Mouse (Mus musculus): Measurements from ENCODE around the gene Cgn.
"Not testable (repeated sequence)": the region's sequence is repeated elsewhere in the genome, so short reads cannot be mapped to it uniquely, and the experiment has no call there.

The Cgn gene

DNA sequence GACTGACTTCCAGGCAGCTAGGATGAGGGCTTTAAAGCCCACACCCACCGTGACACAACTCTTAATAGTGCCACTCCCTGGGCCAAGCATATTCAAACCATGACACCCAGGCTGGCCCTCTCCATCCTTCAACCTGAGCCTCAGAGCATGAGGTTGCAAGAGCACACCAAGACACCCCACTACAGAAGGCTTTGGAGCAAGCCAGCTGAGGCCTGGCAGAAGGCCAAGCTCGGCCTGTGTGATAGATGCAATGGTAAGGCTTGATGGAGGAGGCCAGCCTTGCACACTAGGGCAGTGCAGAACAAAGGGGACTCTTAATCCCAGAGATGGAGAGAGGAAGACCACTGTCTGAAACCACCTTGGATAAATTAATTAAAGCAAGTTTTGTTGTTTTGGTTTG lies 3.2 kb upstream of the Cgn start:
- no peak for DNase-seq (ENCODE audit: low read depth)

DNA sequence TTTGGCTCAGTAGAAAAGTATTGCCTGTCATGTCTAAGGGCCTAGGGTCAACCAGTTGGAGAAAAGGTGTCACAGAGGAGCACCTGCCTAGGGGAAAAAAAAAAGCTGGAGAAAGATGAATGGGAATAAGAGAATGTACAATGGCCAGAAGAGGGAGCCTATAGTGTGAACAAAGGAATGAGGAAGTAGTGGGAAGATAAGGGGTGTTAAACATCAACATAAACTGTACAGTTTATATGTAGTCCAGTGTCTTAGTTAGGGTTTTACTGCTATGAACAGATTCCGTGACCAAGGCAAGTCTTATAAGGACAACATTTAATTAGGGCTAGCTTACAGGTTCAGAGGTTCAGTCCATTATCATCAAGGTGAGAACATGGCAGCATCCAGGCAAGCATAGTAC lies 2.8 kb upstream of the Cgn start:
- DNase-seq (ENCODE audit: low read depth): no peak

DNA sequence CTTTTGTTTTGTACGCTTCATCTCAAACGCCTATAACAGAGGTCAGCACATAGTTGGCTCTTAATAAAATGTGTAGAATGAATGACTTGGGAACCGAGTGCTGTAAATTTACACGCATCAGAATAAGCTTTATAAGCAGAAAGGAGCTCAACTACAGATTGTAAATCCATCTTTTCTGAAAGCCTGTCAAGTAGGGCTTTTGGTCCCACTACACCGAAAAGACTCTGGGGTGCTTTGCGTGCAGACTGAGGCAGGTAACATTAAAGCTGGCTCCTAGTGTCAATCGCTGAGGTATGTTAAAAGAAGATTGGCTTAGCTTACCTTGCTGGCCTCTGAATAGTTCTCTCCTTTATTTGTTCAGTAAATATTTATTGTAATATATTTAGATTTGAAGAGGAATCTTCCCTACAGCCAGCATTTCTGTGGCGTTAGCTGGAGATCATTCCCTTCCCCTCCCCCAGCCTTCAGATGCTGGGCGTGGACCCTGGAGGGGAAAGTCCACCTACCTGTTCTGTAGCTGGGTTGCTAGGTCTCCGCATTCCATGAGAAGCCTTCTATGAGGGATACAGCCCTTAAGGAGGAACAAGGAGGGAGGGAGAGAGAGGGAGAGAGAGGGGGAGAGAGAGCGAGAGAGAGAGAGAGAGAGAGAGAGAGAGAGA lies 959 bp upstream of the Cgn start:
- no peak for DNase-seq (ENCODE audit: low read depth)

DNA sequence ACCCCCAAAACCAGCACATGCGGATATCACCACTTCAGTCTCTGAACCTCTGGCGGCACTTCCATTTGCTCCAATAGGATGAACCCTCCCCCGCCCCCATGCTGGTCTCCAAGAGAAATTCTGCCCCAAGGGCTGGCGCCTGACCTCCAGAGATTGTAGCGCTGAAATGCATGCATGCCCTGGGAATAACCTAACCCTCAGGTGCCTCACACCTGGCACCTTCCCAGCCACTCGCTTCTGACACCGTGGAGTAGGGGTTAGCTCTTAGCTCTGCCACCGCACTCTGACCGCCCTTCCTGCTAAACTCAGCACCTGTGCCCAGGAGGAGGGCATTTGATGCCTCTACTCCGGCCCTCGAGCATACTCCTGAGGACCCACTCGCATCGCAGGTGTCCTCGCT lies 334 bp downstream of the Cgn start:
- no peak for DNase-seq (ENCODE audit: low read depth)

DNA sequence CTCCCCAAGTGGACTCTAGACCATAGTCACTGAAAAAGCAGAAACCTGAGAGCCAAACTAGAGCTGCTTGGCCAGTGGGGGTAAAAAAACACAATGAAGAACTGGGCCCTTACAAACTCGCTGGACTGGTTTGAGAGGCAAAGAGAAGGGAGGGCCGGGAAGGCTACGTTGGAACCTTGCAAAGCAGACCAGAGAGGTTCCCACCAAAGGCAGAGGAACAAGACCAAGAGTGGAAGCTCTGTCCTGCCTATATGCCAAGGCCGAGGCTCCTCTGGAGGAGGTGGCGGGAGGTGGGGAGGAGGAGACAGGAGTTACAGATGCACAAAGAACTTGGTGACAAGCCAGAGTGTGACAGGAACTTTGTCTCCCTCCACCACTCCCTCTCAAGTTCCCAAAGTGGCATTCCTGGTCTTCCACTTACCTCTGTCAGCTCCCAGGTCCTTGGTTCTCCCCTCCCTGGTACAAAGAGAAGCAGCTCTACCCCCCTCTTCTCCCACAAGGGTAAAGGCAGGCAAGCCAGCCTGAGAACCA lies 2.1 kb downstream of the Cgn start:
- no peak for DNase-seq (ENCODE audit: low read depth)

DNA sequence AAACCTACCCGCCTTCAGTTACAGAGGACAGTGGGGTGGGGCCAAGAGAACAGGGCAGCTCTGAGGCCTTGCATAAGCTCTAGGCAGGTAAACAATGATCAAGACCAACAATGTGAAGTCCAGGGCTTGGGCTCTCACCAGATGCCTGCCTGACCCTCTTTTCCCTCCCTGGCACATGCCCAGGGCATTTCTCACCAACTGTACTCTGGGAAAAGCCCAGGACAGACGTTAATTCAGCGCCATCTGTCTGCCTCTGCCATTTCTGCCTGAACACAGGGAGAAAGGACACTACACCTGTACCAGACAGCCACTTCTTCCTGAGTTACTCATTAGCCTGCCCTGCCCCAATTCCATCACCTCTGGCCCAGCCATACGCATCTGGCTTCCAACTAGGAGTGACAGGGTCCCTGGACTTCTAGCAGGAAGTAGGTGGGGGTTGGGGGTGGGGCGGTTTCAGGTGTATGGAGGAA lies 2.8 kb downstream of the Cgn start:
- no peak for DNase-seq (ENCODE audit: low read depth)

DNA sequence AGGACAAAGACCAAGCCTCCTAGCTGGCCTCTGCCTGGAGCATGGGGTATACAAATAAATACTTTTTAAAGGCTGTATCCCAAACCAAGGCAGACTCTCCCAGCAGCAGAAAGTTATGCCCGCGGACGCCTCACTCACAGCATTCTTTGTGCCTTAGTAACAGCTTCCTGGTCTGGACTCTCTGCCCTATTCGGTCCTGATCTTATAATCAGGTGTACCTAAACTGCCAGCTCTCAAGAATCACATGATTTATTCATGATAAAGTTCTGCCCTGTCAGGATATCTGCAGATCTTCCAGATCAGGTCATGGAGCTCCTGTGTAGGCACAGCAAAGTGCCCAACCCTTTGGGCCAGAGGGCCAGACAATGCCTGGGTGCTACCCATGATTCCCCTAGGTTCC lies 3.4 kb downstream of the Cgn start:
- no peak for DNase-seq (ENCODE audit: low read depth)

DNA sequence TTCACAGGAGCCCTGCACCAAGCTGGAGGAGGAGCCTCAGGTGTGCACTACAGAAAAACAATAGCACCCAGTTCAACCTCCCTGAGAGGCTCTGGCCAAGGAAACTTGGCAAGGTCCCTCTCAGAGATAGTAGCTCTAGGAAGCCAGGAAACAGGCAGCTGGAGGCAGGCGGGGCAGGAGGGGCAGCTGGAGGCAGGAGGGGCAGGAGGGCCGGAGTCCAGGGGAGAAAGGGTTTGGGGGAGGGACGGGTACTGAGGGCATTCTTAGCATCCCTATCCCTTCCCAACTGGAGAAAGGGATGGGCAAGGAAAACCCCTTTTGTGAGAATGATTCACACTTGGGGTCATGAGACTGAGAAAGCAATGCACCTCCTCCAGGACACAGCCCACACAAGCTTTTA lies 4.9 kb downstream of the Cgn start:
- DNase-seq (ENCODE audit: low read depth): no peak

DNA sequence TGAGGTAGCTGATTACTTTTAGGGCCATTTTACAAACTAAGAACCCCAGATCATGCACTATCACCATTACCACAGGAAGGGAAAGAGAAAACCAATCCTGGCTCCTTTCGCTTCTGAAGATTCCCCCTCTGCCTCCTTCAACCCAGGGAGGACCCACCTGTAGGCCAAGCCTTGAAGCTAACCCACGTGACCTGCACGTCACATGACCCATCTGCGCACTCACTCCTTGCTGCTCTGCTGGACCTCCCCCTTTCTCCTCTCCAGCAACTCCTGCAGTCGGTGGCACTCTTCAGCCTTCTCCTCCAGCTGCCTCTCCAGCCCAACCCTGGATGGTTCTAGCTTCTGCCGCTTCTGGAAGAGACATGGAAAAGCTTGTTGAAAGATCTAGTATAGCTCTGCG lies 10.4 kb downstream of the Cgn start:
- no peak for DNase-seq (ENCODE audit: low read depth)

DNA sequence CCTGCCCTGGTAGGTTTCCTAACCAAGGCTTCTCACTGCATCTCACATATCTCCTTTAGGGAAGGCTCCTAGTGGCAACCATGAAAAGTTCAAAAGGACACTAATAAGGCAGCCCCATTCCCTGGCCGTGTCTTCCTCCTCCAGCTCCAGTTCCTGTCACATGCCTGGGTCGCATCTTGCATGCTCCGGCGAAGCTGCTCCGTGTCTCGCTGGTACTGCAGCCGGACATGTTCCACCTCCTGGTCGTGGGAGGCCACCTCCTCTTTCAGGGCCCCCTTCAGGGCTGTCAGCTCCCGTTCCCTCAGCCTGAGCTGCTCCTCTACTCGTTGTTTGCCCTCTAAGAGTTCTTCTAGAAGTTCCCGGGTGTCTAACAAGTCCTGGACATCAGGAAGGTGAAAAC lies 12.3 kb downstream of the Cgn start:
- no peak for DNase-seq (ENCODE audit: low read depth)

DNA sequence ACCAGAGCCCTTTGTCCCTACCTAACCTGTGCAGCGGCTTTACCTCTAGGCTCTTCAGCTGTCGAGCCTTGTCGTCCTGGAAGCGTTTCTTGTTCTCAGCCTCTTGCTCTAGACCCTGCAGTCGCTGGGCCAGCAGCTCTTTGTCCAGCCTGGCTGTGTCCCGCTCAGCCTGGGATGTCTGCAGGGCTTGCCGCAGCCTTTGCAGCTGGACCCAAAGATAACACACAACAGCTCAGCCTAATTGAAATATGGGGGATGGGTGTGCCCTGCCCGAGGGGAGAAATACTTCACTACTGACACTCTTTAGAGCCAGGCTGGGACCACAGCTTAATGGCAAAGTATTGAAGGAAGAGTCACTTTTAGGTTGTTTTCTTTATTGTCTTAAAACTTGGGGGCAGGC lies 20.8 kb downstream of the Cgn start:
- DNase-seq (ENCODE audit: low read depth): not testable (repeated sequence)

DNA sequence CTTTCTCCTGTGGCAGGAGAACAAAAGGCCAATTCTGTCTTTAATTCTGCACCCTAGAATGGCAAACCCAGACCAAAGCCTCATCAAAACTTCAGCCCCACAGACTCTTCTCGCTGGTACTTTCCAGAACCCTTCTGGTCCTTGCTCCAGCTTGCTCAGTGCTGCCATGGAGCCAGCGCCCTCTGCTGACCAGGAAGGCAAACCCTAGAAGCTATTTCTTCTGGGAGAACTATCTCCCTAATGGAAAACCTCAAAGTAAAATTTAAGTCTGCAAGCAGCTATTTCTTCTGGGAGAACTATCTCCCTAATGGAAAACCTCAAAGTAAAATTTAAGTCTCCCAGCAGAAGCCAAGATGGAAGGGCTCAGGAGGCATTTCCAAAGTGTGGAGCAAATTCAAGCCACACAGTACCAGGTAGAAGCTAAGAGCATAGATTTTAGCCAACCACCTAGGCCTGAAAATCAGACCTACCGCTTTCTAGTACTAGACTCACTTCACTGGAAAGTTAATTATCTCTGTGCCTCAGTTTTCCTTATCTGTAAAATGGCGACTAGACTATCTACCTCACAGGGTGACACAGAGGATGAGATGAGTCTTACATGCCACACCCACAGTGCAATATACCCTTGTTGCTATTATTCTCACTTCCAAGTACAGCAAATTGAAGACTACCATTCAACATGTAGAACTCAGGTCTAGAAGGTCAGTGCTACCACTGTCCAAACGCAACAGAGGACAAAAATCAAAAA lies 21.6 kb downstream of the Cgn start:
- not testable (repeated sequence) for DNase-seq (ENCODE audit: low read depth)

DNA sequence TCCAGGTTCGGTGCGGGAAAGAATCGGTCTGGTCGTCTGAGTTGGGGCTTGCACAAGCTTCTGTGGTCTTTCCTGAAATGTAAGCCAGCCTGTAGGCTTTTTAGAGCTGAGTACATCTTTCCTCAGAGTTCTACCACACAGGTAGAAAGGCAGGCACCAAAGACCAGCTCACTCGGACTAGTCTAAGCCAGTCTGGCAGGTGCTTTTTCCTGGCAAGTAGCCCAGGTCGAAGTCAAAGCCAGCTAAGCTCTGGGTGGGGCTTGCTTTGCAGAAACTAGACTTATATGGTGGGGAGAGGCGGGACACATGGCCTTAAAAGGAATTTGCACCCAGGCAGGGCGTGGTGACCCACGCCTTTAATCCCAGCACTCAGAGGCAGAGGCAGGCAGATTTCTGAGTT lies 27.9 kb downstream of the Cgn start:
- not testable (repeated sequence) for DNase-seq (ENCODE audit: low read depth)

DNA sequence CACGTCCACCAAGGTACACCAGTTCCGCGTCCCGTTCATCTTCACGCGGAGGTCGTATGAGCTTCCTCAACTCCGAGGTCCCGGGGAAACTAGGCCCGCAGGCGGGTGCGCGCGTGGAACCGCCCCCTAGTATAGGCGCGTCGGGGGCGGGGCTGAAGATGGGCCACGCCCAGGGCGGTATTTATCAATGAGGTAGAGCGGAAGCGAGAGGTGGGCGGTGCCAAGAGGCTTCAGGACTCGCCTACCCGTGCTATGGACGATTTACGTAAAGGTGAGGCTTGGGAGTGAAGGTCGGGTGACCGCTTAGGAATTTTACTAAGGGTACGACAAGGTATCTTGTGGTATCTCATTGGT lies 28.3 kb downstream of the Cgn start:
- DNase-seq (ENCODE audit: low read depth): not testable (repeated sequence)

DNA sequence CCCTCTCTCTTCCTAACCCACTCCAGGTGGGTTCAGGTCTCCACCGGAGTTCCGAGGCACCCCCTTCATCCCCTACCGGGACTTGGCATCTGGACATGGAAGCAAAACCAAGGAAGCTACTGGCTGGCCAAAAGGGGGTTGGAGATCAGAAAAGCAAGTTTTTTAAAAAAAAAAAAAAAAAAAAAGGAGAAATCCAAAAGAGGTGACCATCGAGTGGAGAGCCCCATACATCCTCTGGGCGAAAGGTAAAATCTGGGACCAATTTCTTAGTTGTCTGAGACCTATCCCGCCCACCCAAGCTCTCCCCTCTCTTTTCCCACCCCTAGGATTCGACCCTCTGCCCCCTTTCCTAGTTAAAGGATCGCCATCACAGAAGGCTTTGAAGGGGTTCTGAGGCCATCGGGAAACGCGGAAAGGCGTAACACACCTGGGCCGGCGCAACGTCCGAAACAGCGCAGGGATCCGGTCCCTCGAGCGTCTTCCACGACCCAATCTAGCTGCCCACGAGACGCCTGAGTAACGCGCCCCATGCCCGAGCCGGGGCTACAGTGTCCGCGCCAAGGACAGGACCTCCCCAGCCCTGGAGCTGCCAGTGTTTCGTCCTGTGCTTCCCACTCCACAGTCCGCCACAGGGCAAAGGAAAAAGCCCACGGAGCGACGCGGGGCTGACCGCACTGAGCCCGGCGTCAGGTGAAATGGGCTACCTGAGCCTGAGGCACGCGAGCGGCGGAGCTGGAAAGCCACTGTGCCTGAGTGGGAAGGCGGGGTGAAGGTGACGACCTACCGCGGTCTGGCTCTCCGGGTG lies 28.8 kb downstream of the Cgn start:
- DNase-seq (ENCODE audit: low read depth): not testable (repeated sequence)

DNA sequence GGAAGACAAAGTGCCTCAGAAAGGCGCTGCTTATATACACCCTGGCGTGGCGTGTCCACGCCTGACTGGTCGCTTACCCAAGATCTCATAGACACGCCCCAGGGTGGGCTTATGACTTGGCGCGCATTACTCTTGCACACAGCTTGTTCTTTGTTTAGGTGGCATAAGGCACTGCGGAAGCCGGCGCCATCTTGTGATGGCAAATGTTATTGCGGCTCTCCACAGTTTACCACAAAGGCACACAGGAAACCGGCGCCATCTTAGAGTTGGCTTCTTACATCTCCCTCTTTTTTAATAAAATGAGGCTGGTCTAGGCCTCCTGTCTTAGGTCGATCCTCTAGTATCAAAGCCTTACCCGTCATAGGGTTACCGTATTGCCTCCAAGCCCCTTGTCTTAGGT lies 40.6 kb downstream of the Cgn start:
- DNase-seq (ENCODE audit: low read depth): no peak

DNA sequence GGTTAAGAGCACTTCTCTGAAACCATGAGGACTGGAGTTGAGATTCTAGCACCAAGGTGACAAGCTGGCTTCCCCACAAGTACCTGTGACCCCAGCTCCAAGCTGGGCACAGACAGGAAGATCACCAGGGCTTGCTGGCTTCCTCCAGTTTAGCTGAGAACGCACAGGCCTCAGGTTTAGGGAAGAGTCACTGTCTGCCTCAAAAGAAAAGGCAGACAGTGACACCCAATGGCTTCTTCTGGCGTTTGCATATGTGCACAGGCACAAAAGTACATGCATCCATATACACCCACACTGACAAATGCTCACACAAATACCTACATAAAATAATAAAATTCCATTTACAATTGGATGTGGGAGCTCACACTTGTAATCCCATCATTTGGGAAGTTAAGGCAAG lies 62.7 kb downstream of the Cgn start:
- DNase-seq (ENCODE audit: low read depth): not testable (repeated sequence)

DNA sequence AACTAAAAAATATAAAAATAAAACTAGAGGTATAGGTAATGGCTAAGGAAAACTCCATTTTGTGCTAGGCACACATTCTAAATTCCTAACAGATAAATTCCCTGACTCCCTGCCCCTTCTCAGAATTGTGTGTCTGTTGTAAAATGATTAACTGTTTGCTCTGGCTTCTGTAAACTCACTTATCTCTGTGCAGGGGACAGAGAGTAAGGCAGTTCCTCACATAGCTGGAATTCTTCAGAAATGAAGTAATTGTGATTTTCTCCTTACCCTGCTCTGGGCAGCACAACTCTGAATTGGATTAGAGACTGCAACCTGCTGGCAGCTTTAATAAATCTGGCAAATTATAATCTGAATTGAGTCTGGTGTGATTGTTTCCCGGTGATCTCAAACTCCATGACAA lies 68.0 kb downstream of the Cgn start:
- DNase-seq (ENCODE audit: low read depth): not testable (repeated sequence)

DNA sequence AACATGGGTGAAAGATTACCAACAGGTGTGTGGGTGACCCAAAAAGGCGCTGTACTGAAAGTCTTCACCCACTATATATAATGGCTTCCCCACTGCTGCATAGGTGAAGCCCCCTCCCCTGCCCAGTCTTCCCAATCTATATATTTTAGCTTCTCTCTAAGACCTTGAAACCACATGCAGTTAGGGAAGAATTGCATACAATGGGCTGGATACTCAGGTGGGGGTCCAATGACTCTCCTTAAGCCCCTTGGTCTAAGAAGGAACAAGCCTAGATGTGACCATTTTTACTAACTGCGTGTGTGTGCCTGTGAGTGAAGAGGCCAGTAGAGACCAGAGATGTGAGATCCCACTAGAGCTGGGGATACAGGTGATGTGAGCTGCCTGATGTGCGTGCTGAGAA lies 72.9 kb downstream of the Cgn start:
- not testable (repeated sequence) for DNase-seq (ENCODE audit: low read depth)

DNA sequence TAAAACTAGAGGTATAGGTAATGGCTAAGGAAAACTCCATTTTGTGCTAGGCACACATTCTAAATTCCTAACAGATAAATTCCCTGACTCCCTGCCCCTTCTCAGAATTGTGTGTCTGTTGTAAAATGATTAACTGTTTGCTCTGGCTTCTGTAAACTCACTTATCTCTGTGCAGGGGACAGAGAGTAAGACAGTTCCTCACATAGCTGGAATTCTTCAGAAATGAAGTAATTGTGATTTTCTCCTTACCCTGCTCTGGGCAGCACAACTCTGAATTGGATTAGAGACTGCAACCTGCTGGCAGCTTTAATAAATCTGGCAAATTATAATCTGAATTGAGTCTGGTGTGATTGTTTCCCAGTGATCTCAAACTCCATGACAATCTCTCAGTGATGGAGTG lies 75.7 kb downstream of the Cgn start:
- not testable (repeated sequence) for DNase-seq (ENCODE audit: low read depth)

Data from fibroblast of lung, adult 2 months (primary cell).